Mouse (Mus musculus) cerebellum, adult 8-10 months (tissue): ENCODE results near the gene Gm20388.
A peak's percentile ranks its signal among the peaks of the same experiment; 100 is the strongest.
"Not testable (repeated sequence)": the region's sequence is repeated elsewhere in the genome, so short reads cannot be mapped to it uniquely, and the experiment has no call there.

Source experiments
- DNase-seq: peaks from one replicate; pipeline ENCODE4 v3.0.0; 2022

Gene Gm20388

GRCm38 (mm10) chr8:123442351-123442750 lies 3531.7 kb downstream of the Gm20388 start:
- no peak for DNase-seq

- DNase-seq: peak; percentile 98
Observed at GRCm38 (mm10) chr8:123442871-123443575, 3532.4 kb downstream of the Gm20388 start.

DNA sequence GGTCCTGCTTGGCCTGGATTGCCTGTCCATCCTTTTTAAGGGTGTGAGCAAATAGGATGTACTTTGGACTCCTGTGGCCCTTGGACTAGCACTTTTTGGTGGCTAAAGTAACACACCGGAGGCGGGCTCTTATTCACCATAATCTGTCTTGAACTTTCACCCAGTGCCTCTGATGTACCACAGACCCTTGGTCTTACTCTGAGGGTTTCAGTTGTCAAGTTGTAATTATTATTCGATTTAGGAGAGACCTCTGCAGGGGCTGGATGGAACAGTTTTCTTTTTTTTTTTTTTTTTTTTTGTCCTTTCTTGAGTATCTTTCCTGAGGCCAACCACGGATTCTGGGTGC lies 3532.9 kb downstream of the Gm20388 start:
- no peak for DNase-seq

DNA sequence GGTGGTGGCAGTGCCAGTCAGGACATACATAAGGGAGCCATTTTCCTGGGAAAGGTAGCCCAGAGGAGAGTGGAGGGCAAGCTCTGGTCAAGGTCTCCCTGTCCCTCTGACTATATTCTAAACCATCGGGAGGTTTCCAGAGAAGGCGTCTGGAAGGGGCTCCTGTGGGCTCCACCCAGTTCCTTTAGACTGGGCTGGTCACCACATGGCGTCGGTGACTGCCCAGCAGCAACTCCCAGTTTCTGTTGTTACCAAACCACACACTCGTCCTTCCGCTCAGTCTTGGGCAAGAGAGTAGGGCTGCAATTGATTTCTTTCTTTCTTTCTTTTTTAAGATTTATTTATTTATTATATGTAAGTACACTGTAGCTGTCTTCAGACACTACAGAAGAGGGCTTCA lies 3533.5 kb downstream of the Gm20388 start:
- DNase-seq: no peak

DNA sequence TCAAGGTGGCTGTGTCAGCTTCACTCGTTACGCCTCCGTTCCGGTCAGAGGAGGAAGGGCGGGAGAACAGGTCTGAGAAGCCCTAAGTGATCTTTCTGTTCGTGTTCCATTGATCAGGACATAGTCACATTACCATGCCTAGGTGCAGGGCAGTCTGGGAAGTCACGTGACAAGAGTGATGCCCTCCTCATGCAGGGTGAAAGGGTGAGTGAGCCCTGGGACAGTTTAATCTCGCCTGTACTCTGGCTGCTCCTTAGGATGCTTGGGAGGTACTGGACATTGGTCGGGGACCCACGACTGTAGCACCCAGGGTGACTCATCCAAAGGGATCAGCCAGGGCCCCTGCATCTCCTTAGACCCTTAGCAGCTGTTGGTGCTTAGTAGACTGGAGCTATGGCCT lies 3535.3 kb downstream of the Gm20388 start:
- DNase-seq: no peak

DNA sequence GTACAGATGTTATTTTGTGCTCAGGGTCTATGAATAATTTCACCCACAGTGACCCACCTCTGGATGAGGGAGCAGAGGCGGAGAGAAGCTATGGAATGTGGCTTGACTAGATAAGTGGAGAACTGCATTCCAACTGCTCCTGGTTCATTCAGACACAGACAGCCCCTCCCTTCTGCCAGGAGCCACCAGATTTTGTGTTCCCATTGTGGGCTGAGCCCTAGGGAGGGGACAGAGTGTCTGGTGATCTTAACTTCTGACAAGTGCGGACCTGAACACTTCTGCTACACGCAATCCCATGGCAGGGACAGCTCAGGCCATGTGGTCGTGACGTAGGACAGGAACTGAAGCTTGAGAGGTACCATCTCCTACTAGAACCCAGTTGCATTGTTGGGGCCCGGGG lies 3536.2 kb downstream of the Gm20388 start:
- no peak for DNase-seq

- no peak for DNase-seq
Observed at GRCm38 (mm10) chr8:123450783-123451182, 3540.1 kb downstream of the Gm20388 start.

GRCm38 (mm10) chr8:123451747-123452146 lies 3541.1 kb downstream of the Gm20388 start:
- not testable (repeated sequence) for DNase-seq

DNA sequence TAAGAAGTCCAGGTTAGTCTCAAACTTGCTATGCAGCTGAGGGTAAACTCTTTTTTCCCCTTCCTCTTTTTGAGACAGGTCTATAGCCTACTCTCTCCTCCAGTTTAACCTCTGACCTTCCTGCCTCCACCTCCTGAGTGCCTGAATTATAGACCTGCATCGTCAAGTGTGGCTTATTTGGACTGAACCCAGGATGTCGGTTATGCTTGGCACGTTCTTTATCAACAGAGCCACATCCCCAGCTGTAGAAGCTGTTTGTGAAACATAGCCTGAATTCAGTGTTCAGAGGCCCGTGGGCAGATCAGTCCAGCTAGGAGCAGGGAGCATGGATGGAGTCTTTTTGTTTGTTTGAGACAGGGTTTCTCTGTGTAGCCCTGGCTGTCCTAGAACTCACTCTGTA lies 3541.5 kb downstream of the Gm20388 start:
- no peak for DNase-seq

DNA sequence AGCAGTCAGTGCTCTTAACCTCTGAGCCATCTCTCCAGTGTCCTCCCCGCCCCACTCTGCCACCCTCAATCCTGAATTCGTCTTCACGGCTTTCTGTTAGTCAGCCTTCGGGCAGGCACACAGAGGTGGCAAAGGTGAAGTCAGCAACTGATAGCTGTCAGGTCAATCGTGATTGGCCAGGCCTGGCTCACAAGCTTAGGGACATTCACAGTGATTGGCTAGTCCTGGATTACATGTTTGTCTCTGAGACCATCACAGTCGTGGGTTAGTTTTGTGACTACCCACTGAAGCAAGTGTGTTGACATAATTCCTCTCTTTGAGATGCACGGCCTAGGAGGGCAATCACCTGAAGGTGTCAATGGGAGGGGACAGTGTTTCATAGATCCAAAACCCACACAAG lies 3542.7 kb downstream of the Gm20388 start:
- no peak for DNase-seq

- DNase-seq: no peak
Observed at GRCm38 (mm10) chr8:123453951-123454350, 3543.3 kb downstream of the Gm20388 start.

- DNase-seq: no peak
Observed at GRCm38 (mm10) chr8:123454559-123454958, 3543.9 kb downstream of the Gm20388 start.

DNA sequence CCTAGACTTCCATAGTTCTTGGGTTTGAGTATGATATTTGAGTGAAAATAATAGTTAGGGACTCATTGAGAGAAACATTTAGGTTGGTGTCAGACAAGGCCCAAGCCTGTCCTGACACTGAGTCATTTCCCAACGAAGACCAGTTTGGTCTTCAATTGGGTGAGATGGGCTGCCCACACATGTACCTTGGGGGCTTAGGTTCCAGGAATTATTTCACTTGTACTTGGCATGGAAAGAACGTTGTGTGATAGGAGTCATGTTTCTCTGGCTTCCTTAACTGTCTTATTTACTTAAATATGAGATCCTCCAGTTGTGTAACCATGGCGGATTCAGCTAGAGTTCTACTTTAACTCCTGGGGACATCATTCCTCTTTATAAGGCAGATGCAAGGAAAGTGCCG lies 3553.0 kb downstream of the Gm20388 start:
- DNase-seq: no peak

- no peak for DNase-seq
Observed at GRCm38 (mm10) chr8:123467476-123467875, 3556.8 kb downstream of the Gm20388 start.

DNA sequence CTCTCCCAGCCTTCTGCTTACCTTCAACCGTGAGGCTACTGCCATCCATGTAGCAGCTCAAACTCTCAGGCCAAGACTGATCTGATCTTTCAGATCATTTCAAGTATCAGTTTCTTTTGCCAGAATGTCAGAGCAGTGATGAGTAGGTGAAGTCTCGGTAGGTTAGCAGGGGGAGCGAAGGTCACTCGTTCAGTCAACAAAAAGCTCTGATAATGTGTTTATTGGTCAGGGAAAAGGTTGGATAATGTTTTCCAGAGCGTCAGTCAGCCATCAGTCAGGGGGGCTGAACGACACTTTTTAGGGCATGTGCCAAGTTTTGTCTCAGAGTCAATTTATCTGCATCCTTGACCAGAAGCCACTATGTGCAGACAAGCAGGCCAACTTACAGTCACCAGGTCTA lies 3562.3 kb downstream of the Gm20388 start:
- DNase-seq: not testable (repeated sequence)

DNA sequence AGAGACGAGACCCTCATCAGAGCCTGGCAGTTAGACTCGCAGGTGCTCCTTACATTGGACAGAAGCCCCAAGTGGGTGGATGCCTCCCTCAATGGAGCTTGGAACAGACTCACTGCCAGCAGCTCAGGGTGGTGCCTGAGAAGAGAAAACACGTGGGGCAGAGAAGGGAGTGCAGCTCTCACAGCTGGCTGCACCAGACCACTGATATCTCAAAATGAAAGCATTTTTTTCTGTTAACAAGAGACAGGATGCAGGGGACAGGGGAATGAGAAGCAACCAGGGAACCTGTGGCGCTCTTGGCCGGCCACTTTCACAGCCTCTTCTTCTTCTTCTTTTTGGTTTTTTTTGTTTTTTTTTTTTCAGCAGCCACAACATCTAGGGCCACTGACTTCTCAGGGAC lies 3563.9 kb downstream of the Gm20388 start:
- DNase-seq: not testable (repeated sequence)

- no peak for DNase-seq
Observed at GRCm38 (mm10) chr8:123476911-123477736, 3566.5 kb downstream of the Gm20388 start.

DNA sequence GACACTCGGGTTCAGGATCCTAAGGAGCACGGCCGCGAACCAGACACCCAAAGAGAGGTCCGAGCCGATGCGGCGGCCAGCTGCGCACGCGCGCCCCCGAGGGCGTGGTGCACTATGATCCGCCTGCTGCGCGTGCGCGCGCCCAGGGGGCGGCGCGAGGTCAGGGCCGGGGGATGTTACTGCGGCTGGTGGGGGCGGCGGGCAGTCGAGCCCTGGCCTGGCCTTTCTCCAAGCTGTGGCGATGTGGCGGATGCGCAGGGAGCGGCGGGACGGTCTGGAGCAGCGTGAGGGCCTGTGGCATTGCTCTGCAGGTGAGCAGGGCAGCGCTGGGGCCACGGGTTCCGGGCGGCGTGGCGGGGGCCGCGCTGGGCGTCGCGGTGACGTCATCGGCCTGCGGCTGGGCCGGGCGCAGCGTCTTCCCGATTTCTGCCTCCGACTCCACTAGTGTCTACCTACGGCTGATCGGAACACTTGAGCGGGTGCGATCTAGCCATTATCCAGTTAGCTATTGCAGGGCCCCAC lies 3567.2 kb downstream of the Gm20388 start, which contains the start of gene Afg3l1:
Gene Afg3l1 (plus strand): TSS at position 167 of the 522 bp plus-strand sequence.
- DNase-seq: peak; percentile 96

- DNase-seq: peak; percentile 21
Observed at GRCm38 (mm10) chr8:123478456-123479218, 3568.0 kb downstream of the Gm20388 start.

GRCm38 (mm10) chr8:123482627-123483026 lies 3572.0 kb downstream of the Gm20388 start:
- DNase-seq: no peak

- no peak for DNase-seq
Observed at GRCm38 (mm10) chr8:123491280-123492075, 3580.8 kb downstream of the Gm20388 start.

DNA sequence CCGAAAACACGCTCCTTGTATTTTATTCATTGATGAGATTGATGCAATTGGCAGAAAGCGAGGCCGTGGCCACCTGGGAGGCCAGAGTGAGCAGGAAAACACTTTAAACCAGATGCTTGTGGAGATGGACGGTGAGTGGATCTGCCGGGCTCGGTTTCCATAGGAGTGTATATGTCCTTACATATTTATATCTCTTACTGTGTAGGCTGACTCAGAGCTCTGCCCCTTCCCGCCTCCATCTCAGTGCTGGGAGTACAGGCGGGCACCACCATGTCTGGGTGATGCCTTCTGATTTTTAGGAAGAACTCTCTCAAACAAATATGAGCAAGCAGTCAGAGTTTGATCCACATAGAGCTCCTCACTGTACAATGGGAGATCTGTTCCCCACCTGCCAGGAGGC lies 3582.3 kb downstream of the Gm20388 start:
- DNase-seq: no peak
